Mouse (Mus musculus): Measurements from ENCODE around the gene Hoxa11. TPM values are rescaled to one million over a fixed set of nuclear protein-coding genes. Genes with fewer than 3 reads are reported as not detected.

Hoxa11 gene
- total RNA-seq, 1 experiment, result 0.31 TPM

DNA sequence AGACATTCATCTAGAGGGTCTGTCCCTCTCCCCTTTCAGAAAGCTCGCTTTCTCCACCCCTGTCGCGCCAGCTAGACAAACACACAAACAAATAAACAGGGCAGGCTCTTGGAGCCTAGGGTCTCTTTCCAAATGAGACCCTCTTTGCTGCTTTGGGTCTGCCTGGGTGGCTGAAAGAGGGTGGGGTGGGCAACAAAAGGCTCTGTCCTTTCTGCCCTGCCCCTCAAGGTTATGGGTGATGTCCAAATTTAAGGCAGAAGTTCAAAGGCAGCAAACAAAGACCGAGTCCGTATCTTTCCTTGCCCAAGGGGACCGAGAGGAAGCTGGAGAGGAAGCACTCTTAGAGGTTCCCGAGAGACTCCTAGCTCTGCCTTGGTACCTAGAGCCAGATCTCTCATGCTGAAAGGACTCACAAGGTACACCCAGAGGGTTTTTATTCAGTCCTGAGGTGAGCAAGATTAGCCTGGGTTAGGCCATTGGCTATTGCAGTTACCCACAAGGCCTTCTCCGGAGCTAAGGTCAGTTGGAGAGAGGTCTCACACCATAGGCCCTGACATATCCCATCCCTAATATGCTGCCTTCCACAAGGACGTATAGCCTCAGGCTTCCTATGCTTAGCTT is 4.5 kb downstream of the Hoxa11 start:
- H3K27ac ChIP-seq (ENCODE audit: insufficient read depth, low read depth, low read length, poor library complexity, severe bottlenecking), result no peak overlapping the region
- in situ Hi-C loops (cut with MboI; ENCODE audit: low sequenced_read_pairs in 2 of 2, unreplicated experiment in 2 of 2), result no loop called here
- no peak overlapping the region for H3K9ac ChIP-seq (ENCODE audit: insufficient read depth, low read depth, low read length, poor library complexity, severe bottlenecking)
- no peaks in the 10 kb centered on the region for H3K9me3 ChIP-seq (ENCODE audit: control insufficient read depth, insufficient read depth, low read depth, low read length)
- no peak for DNase-seq (ENCODE audit: low read depth, low spot score)
- H3K4me1 ChIP-seq (ENCODE audit: control insufficient read depth in 2 of 2, insufficient read depth in 2 of 2, low read length in 2 of 2, poor library complexity in 1 of 2), result peaks cover 0 to 6% of the 10 kb centered on the region in 2 experiments; a peak in 2 of 4 replicates
- H3K4me3 ChIP-seq (ENCODE audit: insufficient read depth in 1 of 2, low read depth in 1 of 2, low read length in 2 of 2, poor library complexity in 1 of 2, severe bottlenecking in 1 of 2), result no peak overlapping the region
- TF ChIP-seq CHD2 (IDR thresholded peaks at IDR 0.05; ENCODE audit: low read depth, low read length) (no peak), MAFK (IDR thresholded peaks at IDR 0.05; ENCODE audit: insufficient read depth, low read depth, low read length) (no peak), HCFC1 (IDR thresholded peaks at IDR 0.05; ENCODE audit: borderline replicate concordance, insufficient read depth, low read length) (no peak), ZC3H11A (IDR thresholded peaks at IDR 0.05; ENCODE audit: borderline replicate concordance, low read depth, low read length) (no peak), ZNF384 (IDR thresholded peaks at IDR 0.05; ENCODE audit: low read depth, low read length) (no peak)
- no peaks in the 10 kb centered on the region for H3K36me3 ChIP-seq (ENCODE audit: control insufficient read depth, insufficient read depth, low read length, poor library complexity, severe bottlenecking)

DNA sequence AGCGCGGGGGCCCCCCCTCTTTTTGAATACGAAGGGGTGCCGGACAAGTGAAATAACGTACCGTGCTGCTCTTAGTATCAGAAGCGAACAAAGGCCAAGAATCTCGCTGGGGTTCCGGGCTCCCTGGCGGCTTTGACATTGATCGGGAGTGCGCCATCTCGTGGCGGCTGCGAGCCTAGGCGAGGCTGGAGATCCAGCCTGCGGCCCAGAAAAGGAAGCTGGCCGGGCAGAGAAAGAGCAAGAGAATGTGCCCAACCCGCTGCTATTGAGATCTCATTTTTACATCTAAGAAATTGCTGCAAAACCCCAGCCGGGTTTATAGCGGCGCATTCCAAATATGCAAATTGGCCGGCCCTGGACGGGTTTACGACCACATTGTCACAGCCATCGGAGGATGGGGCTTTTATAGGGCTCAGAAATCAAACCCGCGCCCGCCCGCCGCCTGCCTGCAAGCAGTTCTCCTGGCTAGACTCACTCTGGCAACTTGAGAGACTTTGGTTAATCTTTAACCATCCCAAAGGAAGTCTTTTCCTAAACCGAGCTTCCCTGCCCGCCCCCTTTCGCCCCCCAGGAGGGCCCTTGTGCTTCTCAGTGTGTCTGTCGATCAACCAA is 5.1 kb downstream of the Hoxa11 start, which contains the start of gene Hoxa10:
TSS of gene Hoxa10 (minus strand) at position 466 of the 612 bp plus-strand sequence.
- no peak within 1 kb of the TSS for H3K27ac ChIP-seq (ENCODE audit: insufficient read depth, low read depth, low read length, poor library complexity, severe bottlenecking)
- peak within 1 kb of the TSS in 1 of 2 experiments; percentile 30; a peak in 1 of 4 replicates for H3K4me3 ChIP-seq (ENCODE audit: insufficient read depth in 1 of 2, low read depth in 1 of 2, low read length in 2 of 2, poor library complexity in 1 of 2, severe bottlenecking in 1 of 2)
- no peak for TF ChIP-seq CHD2 (IDR thresholded peaks at IDR 0.05; ENCODE audit: low read depth, low read length)
- TF ChIP-seq ZNF384 (IDR thresholded peaks at IDR 0.05; ENCODE audit: low read depth, low read length), result no peak
- TF ChIP-seq ZC3H11A (IDR thresholded peaks at IDR 0.05; ENCODE audit: borderline replicate concordance, low read depth, low read length), result no peak
- TF ChIP-seq MAFK (IDR thresholded peaks at IDR 0.05; ENCODE audit: insufficient read depth, low read depth, low read length), result no peak
- no peak for TF ChIP-seq HCFC1 (IDR thresholded peaks at IDR 0.05; ENCODE audit: borderline replicate concordance, insufficient read depth, low read length)

DNA sequence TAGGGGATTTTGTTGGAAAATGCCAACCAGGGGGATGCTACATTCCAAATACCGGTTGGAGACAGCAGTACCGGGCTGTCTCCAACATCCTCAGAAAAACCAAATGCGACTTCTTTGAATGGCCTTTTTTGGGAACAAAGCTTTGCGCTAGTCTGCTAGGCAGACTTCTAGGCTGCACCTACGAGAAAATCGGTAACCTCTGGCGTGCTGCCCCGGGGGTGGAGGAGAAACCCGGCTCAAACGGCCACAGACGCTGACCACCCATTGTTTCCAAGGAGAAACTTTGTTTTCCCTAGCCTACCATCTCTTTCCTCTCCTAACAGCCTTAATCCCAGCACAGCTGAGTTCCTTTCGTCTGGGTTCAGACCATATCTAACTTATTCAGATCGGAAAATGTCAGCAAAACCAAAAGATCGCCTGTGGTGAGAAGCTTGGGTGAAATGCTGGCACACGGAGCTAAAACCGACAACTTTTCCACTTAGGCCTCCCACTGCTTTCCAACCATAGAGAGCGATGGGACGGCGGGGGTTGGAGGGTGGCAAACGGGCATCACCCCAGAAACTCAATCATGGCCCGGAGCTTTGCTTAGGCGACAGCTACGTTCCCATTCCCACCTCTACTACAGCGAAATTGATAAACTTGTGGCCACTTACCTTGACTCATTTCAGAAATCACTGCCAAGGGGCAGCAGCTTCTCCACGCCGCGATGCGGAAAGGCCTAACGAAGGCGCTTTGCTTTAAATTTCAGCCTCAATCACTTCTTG is 5.8 kb downstream of the Hoxa11 start:
- Histone ChIP-seq H3K4me3 (ENCODE audit: insufficient read depth in 1 of 2, low read depth in 1 of 2, low read length in 2 of 2, poor library complexity in 1 of 2, severe bottlenecking in 1 of 2) (peak overlapping the region in 1 of 2 experiments; percentile 30; a peak in 1 of 4 replicates), H3K9me3 (ENCODE audit: control insufficient read depth, insufficient read depth, low read depth, low read length) (no peaks in the 10 kb centered on the region), H3K4me1 (ENCODE audit: control insufficient read depth in 2 of 2, insufficient read depth in 2 of 2, low read length in 2 of 2, poor library complexity in 1 of 2) (peaks cover 0 to 6% of the 10 kb centered on the region in 2 experiments; a peak in 2 of 4 replicates), H3K9ac (ENCODE audit: insufficient read depth, low read depth, low read length, poor library complexity, severe bottlenecking) (no peak overlapping the region), H3K27ac (ENCODE audit: insufficient read depth, low read depth, low read length, poor library complexity, severe bottlenecking) (no peak overlapping the region), H3K36me3 (ENCODE audit: control insufficient read depth, insufficient read depth, low read length, poor library complexity, severe bottlenecking) (no peaks in the 10 kb centered on the region)
- in situ Hi-C loops (cut with MboI; ENCODE audit: low sequenced_read_pairs in 2 of 2, unreplicated experiment in 2 of 2), result no loop called here
- no peak for TF ChIP-seq HCFC1 (IDR thresholded peaks at IDR 0.05; ENCODE audit: borderline replicate concordance, insufficient read depth, low read length)
- TF ChIP-seq MAFK (IDR thresholded peaks at IDR 0.05; ENCODE audit: insufficient read depth, low read depth, low read length), result no peak
- no peak for TF ChIP-seq CHD2 (IDR thresholded peaks at IDR 0.05; ENCODE audit: low read depth, low read length)
- no peak for TF ChIP-seq ZC3H11A (IDR thresholded peaks at IDR 0.05; ENCODE audit: borderline replicate concordance, low read depth, low read length)
- TF ChIP-seq ZNF384 (IDR thresholded peaks at IDR 0.05; ENCODE audit: low read depth, low read length), result no peak
- no peak for DNase-seq (ENCODE audit: low read depth, low spot score)

More for the DNA sequence above, 5.1 kb downstream of the Hoxa11 start, which contains the start of gene Hoxa10:
- Histone ChIP-seq H3K9me3 (ENCODE audit: control insufficient read depth, insufficient read depth, low read depth, low read length) (no peaks in the 10 kb centered on the region), H3K4me1 (ENCODE audit: control insufficient read depth in 2 of 2, insufficient read depth in 2 of 2, low read length in 2 of 2, poor library complexity in 1 of 2) (peaks cover 0 to 6% of the 10 kb centered on the region in 2 experiments; a peak in 2 of 4 replicates), H3K9ac (ENCODE audit: insufficient read depth, low read depth, low read length, poor library complexity, severe bottlenecking) (no peak within 1 kb of the TSS), H3K36me3 (ENCODE audit: control insufficient read depth, insufficient read depth, low read length, poor library complexity, severe bottlenecking) (no peaks in the 10 kb centered on the region)
- in situ Hi-C loops (cut with MboI; ENCODE audit: low sequenced_read_pairs in 2 of 2, unreplicated experiment in 2 of 2), result no loop called here
- no peak for DNase-seq (ENCODE audit: low read depth, low spot score)

DNA sequence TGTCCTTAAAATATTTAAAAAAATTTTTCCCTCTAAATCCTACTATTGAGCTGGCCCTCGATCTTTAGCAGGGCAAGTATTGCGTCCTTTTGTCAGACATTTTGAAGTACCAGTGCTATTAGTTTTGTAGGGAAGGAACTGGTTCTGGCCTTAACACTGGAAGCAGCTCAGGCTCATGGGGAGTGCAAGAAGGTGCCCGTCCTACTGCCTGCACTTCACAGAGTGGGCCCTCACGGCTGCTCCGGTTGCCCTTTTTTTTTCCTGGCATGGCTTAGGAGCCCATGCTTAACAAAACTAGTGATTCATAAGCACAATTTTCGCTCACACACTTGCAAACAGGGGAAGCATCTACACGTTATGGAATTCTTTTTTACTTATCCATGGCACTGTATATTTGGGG is 6.6 kb downstream of the Hoxa11 start:
- Histone ChIP-seq H3K9ac (ENCODE audit: insufficient read depth, low read depth, low read length, poor library complexity, severe bottlenecking) (no peak overlapping the region), H3K9me3 (ENCODE audit: control insufficient read depth, insufficient read depth, low read depth, low read length) (no peaks in the 10 kb centered on the region), H3K27ac (ENCODE audit: insufficient read depth, low read depth, low read length, poor library complexity, severe bottlenecking) (no peak overlapping the region), H3K4me1 (ENCODE audit: control insufficient read depth in 2 of 2, insufficient read depth in 2 of 2, low read length in 2 of 2, poor library complexity in 1 of 2) (peaks cover 0 to 6% of the 10 kb centered on the region in 2 experiments; a peak in 2 of 4 replicates), H3K36me3 (ENCODE audit: control insufficient read depth, insufficient read depth, low read length, poor library complexity, severe bottlenecking) (no peaks in the 10 kb centered on the region), H3K4me3 (ENCODE audit: insufficient read depth in 1 of 2, low read depth in 1 of 2, low read length in 2 of 2, poor library complexity in 1 of 2, severe bottlenecking in 1 of 2) (no peak overlapping the region)
- in situ Hi-C loops (cut with MboI; ENCODE audit: low sequenced_read_pairs in 2 of 2, unreplicated experiment in 2 of 2), result no loop called here
- TF ChIP-seq ZC3H11A (IDR thresholded peaks at IDR 0.05; ENCODE audit: borderline replicate concordance, low read depth, low read length), result no peak
- TF ChIP-seq MAFK (IDR thresholded peaks at IDR 0.05; ENCODE audit: insufficient read depth, low read depth, low read length), result no peak
- TF ChIP-seq CHD2 (IDR thresholded peaks at IDR 0.05; ENCODE audit: low read depth, low read length), result no peak
- no peak for TF ChIP-seq ZNF384 (IDR thresholded peaks at IDR 0.05; ENCODE audit: low read depth, low read length)
- TF ChIP-seq HCFC1 (IDR thresholded peaks at IDR 0.05; ENCODE audit: borderline replicate concordance, insufficient read depth, low read length), result no peak
- DNase-seq (ENCODE audit: low read depth, low spot score), result no peak
